Mouse (Mus musculus) small intestine, adult 2 months (tissue): Measurements from ENCODE around the gene 4930518I15Rik. TPM values are rescaled to one million over a fixed set of nuclear protein-coding genes. Genes with fewer than 3 reads are reported as not detected.

ENCODE experiments used
- H3K27ac ChIP-seq: fragments of 200-500 bp; 2 replicates; pipeline ENCODE4 v1.5.1; 2012; ENCODE audit warnings: low read depth, low read length, control low read depth, inconsistent platforms; ENCODE audit not compliant: insufficient read depth
- H3K27me3 ChIP-seq: fragments of 200-500 bp; 2 replicates; pipeline ENCODE4 v1.6.1; 2012; ENCODE audit warnings: mild to moderate bottlenecking, moderate library complexity, low read length, inconsistent platforms; ENCODE audit not compliant: control insufficient read depth, insufficient read depth
- H3K36me3 ChIP-seq: fragments of 200-500 bp; 2 replicates; pipeline ENCODE4 v1.6.1; 2012; ENCODE audit warnings: mild to moderate bottlenecking, low read length, control low read depth, inconsistent platforms; ENCODE audit not compliant: control insufficient read depth, insufficient read depth
- H3K4me1 ChIP-seq: fragments of 200-500 bp; 2 replicates; pipeline ENCODE4 v1.6.1; 2012; ENCODE audit warnings: low read length, inconsistent platforms, mixed read lengths; ENCODE audit not compliant: control insufficient read depth, insufficient read depth, insufficient read length
- H3K4me3 ChIP-seq: fragments of 200-500 bp; 2 replicates; pipeline ENCODE4 v1.5.1; 2012; ENCODE audit warnings: low read depth, mild to moderate bottlenecking, control low read depth, inconsistent platforms, low read length, moderate library complexity
- CTCF ChIP-seq: fragments of 200-500 bp; IDR thresholded peaks from 2 replicates; pipeline ENCODE4 v1.5.1; 2012; ENCODE audit warnings: low read depth, mild to moderate bottlenecking, control low read depth, inconsistent platforms, low read length, moderate library complexity, mixed read lengths; ENCODE audit not compliant: insufficient replicate concordance, insufficient read length; ENCODE audit errors: extremely low read depth
- POLR2A ChIP-seq: fragments of 200-500 bp; IDR thresholded peaks from 2 replicates; pipeline ENCODE4 v1.6.1; 2012; ENCODE audit warnings: low read depth, mild to moderate bottlenecking, control low read depth, inconsistent platforms, low read length, moderate library complexity
- WGBS: fragments of 180-500 bp; shearing (Covaris S2); methylation state at CpG from one replicate; pipeline ENCODE4 v1.1.7; 2018; 5-methylcytosine and 5-hydroxymethylcytosine counted together
- polyA plus RNA-seq: library from polyadenylated mRNA; depleted of rRNA; stranded (reverse); fragments of >200 nt; gene quantifications from 2 replicates; pipeline ENCODE4 v1.2.3, GENCODE M21; 2012

Gene 4930518I15Rik
- polyA plus RNA-seq, 1 experiment = 0.37 TPM

GRCm38 (mm10) chr2:156863487-156864160, 5.9 kb upstream of the 4930518I15Rik start:
- TF ChIP-seq POLR2A (no peak), CTCF (no peak)
- WGBS = under 1% methylated on average over 28 of the region's 28 CpGs
- Histone ChIP-seq H3K4me1 (no peaks in the 10 kb centered on the region; the same call in 1 of the 2 replicates), H3K27ac (peak overlapping the region; percentile 78), H3K27me3 (no peaks in the 10 kb centered on the region), H3K4me3 (peak overlapping the region; percentile 93), H3K36me3 (peaks cover 26% of the 10 kb centered on the region)

DNA sequence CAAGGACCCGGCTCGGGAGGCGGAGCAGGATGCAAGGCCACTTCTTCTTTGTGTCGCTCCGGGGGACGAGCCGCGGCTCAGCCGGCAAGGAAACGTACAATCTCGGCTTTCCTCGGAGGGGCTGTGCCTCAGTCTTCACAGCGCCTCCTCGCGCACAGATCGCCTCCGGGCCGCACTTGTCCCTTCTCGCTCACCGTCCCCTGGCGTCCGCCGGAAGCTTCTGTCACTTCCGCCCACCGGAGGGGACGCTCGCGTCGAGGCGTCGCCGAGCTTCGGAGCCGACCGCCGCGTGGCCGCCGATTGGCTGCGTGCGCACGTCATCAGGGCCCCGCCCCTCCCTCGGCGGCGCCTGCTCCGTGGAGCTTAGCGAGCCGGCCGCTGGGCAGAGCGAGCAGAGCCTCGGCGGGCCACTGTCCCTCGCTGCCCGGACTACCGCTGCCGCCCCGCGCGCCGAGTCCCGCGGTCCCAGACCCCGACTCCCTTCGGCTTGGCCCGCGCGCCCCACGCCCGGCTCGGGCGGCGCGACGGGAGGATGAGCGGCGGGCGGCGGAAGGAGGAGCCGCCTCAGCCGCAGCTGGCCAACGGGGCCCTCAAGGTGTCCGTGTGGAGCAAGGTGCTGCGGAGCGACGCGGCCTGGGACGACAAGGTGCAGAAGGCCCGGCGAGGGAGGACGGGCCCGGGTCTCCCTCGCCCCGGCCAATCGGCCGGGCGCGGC, 5.2 kb upstream of the 4930518I15Rik start, which contains the start of gene Rab5if:
TSS of gene Rab5if (plus strand) at position 357 of the 715 bp plus-strand sequence.
- TF ChIP-seq POLR2A (peak; percentile 92), CTCF (peak; percentile 36)
- Histone ChIP-seq H3K27ac (peak within 1 kb of the TSS; percentile 95), H3K4me3 (peak within 1 kb of the TSS; percentile 93), H3K4me1 (no peaks in the 10 kb centered on the region; the same call in 1 of the 2 replicates), H3K36me3 (peaks cover 24% of the 10 kb centered on the region), H3K27me3 (no peaks in the 10 kb centered on the region)
- under 1% methylated on average over 98 of the region's 98 CpGs for WGBS

- Histone ChIP-seq H3K27me3 (no peaks in the 10 kb centered on the region), H3K4me1 (no peaks in the 10 kb centered on the region; the same call in 1 of the 2 replicates), H3K36me3 (peaks cover 17% of the 10 kb centered on the region), H3K4me3 (peak overlapping the region; percentile 93), H3K27ac (peak overlapping the region; percentile 95)
- under 1% methylated on average over 19 of the region's 19 CpGs for WGBS
- TF ChIP-seq CTCF (no peak), POLR2A (no peak)
These were observed 4.4 kb upstream of the 4930518I15Rik start for GRCm38 (mm10) chr2:156862041-156862717.

- TF ChIP-seq CTCF = no peak
- no peak for TF ChIP-seq POLR2A
- no peak overlapping the region; the same call in 1 of the 2 replicates for H3K27ac ChIP-seq
- 79% methylated on average over 7 of the region's 7 CpGs for WGBS
- H3K36me3 ChIP-seq = peaks cover 7% of the 10 kb centered on the region; the same call in 1 of the 2 replicates
- no peak overlapping the region for H3K4me3 ChIP-seq
- no peaks in the 10 kb centered on the region; the same call in 1 of the 2 replicates for H3K4me1 ChIP-seq
- H3K27me3 ChIP-seq = no peaks in the 10 kb centered on the region
These were observed 925 bp upstream of the 4930518I15Rik start for GRCm38 (mm10) chr2:156858671-156859070.

DNA sequence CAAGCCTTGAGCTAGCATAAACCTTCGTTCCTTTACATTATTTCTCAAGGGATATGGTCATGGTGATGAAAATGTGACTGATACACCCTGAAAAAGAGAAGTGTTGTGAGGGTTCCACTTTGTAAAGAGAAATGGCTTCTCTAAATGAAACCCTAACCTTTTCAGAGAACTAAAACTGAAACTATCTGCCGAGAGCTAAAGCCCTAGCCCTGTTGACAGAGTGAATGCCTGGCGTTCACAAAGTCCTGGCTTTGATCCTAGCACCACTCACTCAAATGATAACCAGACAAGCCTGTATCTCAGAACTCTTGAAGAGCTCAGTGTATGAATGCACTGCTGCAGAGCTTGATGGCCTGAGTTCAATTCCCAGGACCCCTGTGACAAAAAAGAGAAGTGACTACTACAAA, 358 bp downstream of the 4930518I15Rik start:
- TF ChIP-seq POLR2A (no peak), CTCF (no peak)
- WGBS = 24% methylated on average over 3 of the region's 3 CpGs
- H3K27me3 ChIP-seq = no peaks in the 10 kb centered on the region
- H3K27ac ChIP-seq = peak overlapping the region; percentile 74
- peaks cover 7% of the 10 kb centered on the region; the same call in 1 of the 2 replicates for H3K36me3 ChIP-seq
- H3K4me3 ChIP-seq = no peak overlapping the region
- no peaks in the 10 kb centered on the region; the same call in 1 of the 2 replicates for H3K4me1 ChIP-seq

- Histone ChIP-seq H3K4me3 (no peak overlapping the region), H3K27ac (no peak overlapping the region), H3K27me3 (no peaks in the 10 kb centered on the region), H3K36me3 (peaks cover 7% of the 10 kb centered on the region; the same call in 1 of the 2 replicates), H3K4me1 (no peaks in the 10 kb centered on the region; the same call in 1 of the 2 replicates)
- 93% methylated on average over 1 of the region's 1 CpGs for WGBS
- no peak for TF ChIP-seq CTCF
- TF ChIP-seq POLR2A = no peak
These were observed 1.4 kb downstream of the 4930518I15Rik start for GRCm38 (mm10) chr2:156856311-156856710.
